Mouse (Mus musculus): ENCODE data around the gene Rassf8. TPM values are rescaled to one million over a fixed set of nuclear protein-coding genes. Genes with fewer than 3 reads are reported as not detected.
A peak's percentile ranks its signal among the peaks of the same experiment; 100 is the strongest.

Gene Rassf8
- polyA plus RNA-seq, 1 experiment from 2014 or later = 3.5 TPM

DNA sequence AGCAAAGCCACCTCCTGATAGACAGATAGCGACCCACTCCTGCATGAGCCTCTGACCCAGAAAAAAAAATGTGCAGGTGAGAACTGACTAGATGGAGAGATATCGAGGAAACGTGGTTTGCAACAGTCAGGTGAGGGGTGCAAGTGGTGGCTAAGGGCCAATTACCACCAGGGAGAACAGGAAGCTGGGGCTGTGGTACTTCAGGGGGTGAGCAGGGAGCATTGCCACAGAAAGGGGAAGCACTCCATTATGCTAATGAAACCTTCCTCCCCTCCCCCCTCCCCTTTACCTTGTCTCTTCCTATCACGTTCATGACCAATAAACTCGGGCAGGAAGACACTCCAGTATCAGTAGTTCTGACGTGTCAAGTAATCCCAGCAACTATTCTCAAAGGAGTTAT, 88.8 kb downstream of the Rassf8 start:
- ATAC-seq (replicated peaks) = no peak
- Histone ChIP-seq H3K36me3 (no peaks in the 10 kb centered on the region), H3K4me3 (no peak overlapping the region), H3K9ac (replicated peaks) (no peak overlapping the region), H3K4me2 (replicated peaks) (no peak overlapping the region), H3K4me1 (peaks cover 13% of the 10 kb centered on the region; the same call in 1 of the 2 replicates), H3K27ac (replicated peaks) (no peak overlapping the region), H3K27me3 (no peaks in the 10 kb centered on the region), H3K9me3 (no peaks in the 10 kb centered on the region)
- 66% methylated on average over 6 of the region's 6 CpGs for WGBS

DNA sequence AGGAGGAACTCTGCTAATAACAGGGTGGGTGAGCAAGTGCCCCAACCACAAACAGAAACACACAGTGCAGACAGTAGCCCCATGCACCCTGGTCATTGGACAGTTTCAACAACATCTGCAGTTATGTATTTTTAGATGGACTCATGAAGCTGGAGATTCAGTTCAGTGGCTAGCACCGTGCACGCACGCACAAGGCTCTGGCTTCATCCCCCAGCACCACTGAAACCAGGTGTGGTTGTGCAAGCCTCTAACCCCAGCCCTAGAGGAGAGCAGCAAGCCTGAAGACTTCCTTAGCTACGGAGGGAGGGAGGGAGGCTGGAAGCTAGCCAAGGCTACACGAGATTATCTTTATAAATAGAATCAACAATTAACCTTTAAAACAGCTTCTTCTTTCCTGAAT, 99.1 kb downstream of the Rassf8 start:
- 60% methylated on average over 5 of the region's 5 CpGs for WGBS
- no peak for ATAC-seq (replicated peaks)

GRCm38 (mm10) chr6:145846076-145846475, 99.5 kb downstream of the Rassf8 start:
- H3K27ac ChIP-seq (replicated peaks) = no peak overlapping the region
- H3K4me2 ChIP-seq (replicated peaks) = no peak overlapping the region
- H3K27me3 ChIP-seq = no peaks in the 10 kb centered on the region
- H3K4me3 ChIP-seq = no peak overlapping the region
- no peaks in the 10 kb centered on the region for H3K4me1 ChIP-seq
- H3K36me3 ChIP-seq = no peaks in the 10 kb centered on the region
- no peak for ATAC-seq (replicated peaks)
- WGBS = 83% methylated on average over 1 of the region's 1 CpGs
- H3K9ac ChIP-seq (replicated peaks) = no peak overlapping the region
- no peaks in the 10 kb centered on the region for H3K9me3 ChIP-seq

More for the DNA sequence above, 99.1 kb downstream of the Rassf8 start:
- H3K27me3 ChIP-seq = no peaks in the 10 kb centered on the region
- H3K4me3 ChIP-seq = no peak overlapping the region
- H3K4me2 ChIP-seq (replicated peaks) = no peak overlapping the region
- H3K36me3 ChIP-seq = no peaks in the 10 kb centered on the region
- no peak overlapping the region for H3K9ac ChIP-seq (replicated peaks)
- H3K4me1 ChIP-seq = no peaks in the 10 kb centered on the region
- no peaks in the 10 kb centered on the region for H3K9me3 ChIP-seq
- H3K27ac ChIP-seq (replicated peaks) = no peak overlapping the region

GRCm38 (mm10) chr6:145846948-145847347, 100.4 kb downstream of the Rassf8 start:
- H3K27ac ChIP-seq (replicated peaks) = no peak overlapping the region
- H3K27me3 ChIP-seq = no peaks in the 10 kb centered on the region
- no peaks in the 10 kb centered on the region for H3K4me1 ChIP-seq
- no peak for ATAC-seq (replicated peaks)
- no peak overlapping the region for H3K4me2 ChIP-seq (replicated peaks)
- 95% methylated on average over 6 of the region's 6 CpGs for WGBS
- no peaks in the 10 kb centered on the region for H3K36me3 ChIP-seq
- H3K9ac ChIP-seq (replicated peaks) = no peak overlapping the region
- no peak overlapping the region for H3K4me3 ChIP-seq
- no peaks in the 10 kb centered on the region for H3K9me3 ChIP-seq

DNA sequence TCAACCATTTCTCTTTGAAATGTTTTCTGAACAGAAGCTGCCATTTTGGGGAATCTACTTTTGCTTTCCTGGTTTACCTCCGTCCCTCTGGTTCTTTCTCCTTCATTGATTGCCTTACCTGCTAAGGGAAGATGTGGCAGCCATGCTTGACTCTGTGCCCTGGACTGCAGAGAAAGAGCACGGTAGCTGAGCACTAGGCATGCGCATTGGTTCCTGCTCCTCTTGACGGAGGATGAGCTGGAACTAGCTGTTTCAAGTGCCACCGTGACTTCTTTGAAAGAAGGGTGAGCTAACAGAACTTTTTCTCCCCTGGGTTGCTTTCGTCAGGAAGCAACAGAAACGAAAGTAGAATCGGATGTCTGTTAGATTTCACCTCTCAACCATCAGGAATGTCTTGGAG, 101.1 kb downstream of the Rassf8 start:
- WGBS = 94% methylated on average over 8 of the region's 8 CpGs

DNA sequence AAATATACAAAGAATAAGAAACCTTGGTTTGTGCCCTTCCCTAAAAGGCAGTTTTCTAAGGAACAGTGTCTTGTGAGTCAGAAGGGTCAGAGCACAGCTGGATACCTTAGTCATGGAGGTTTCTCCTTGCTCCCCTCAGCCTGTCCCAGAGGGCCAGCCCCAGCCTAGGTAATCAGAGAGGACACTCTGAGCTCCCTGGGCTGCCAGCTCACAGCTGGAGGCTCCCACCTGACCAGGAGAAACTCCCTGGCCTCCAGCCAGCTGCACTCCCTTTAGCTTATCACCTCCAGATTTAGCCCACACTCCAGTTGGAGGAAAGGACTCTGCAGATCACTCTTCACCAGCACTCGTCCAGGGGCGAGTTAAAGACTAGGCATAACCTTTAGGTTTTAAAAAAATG, 104.2 kb downstream of the Rassf8 start:
- ATAC-seq (replicated peaks) = no peak
- Histone ChIP-seq H3K27me3 (no peaks in the 10 kb centered on the region), H3K9ac (replicated peaks) (no peak overlapping the region), H3K4me2 (replicated peaks) (no peak overlapping the region), H3K9me3 (no peaks in the 10 kb centered on the region), H3K4me1 (peaks cover 8% of the 10 kb centered on the region), H3K36me3 (no peaks in the 10 kb centered on the region), H3K4me3 (no peak overlapping the region), H3K27ac (replicated peaks) (no peak overlapping the region)
- 59% methylated on average over 2 of the region's 2 CpGs for WGBS

More for the DNA sequence above, 101.1 kb downstream of the Rassf8 start:
- no peak overlapping the region for H3K4me2 ChIP-seq (replicated peaks)
- H3K27me3 ChIP-seq = no peaks in the 10 kb centered on the region
- no peak overlapping the region for H3K4me3 ChIP-seq
- no peaks in the 10 kb centered on the region for H3K36me3 ChIP-seq
- no peak for ATAC-seq (replicated peaks)
- no peak overlapping the region for H3K9ac ChIP-seq (replicated peaks)
- H3K4me1 ChIP-seq = no peaks in the 10 kb centered on the region
- H3K27ac ChIP-seq (replicated peaks) = no peak overlapping the region
- H3K9me3 ChIP-seq = no peaks in the 10 kb centered on the region

DNA sequence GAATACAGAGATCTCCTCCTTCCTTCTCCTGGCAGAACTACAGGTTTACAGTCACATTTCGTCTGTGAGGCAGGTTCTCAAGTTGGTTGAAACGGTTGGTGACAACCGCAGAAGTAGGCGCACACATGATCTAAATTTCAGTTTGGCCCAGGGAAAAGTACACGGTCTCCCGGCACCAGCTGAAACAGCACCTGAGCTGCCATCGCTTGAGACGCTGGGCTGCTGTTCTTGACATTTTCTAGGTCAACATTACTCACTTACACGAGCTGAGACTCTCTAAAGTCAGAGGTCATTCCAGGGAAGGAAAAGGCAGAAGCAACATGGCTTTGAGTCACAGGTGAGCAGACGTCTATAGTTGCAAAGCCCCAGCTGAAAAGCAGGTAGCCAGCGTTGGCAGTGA, 105.4 kb downstream of the Rassf8 start:
- no peak overlapping the region for H3K4me2 ChIP-seq (replicated peaks)
- WGBS = 86% methylated on average over 11 of the region's 11 CpGs
- no peaks in the 10 kb centered on the region for H3K9me3 ChIP-seq
- no peak overlapping the region for H3K4me3 ChIP-seq
- H3K4me1 ChIP-seq = peaks cover 15% of the 10 kb centered on the region
- H3K9ac ChIP-seq (replicated peaks) = no peak overlapping the region
- H3K27ac ChIP-seq (replicated peaks) = no peak overlapping the region
- ATAC-seq (replicated peaks) = no peak
- no peaks in the 10 kb centered on the region for H3K36me3 ChIP-seq
- no peaks in the 10 kb centered on the region for H3K27me3 ChIP-seq

- no peak overlapping the region for H3K9ac ChIP-seq (replicated peaks)
- 94% methylated on average over 7 of the region's 7 CpGs for WGBS
- no peak overlapping the region for H3K27ac ChIP-seq (replicated peaks)
- H3K9me3 ChIP-seq = no peaks in the 10 kb centered on the region
- H3K4me2 ChIP-seq (replicated peaks) = no peak overlapping the region
- peaks cover 15% of the 10 kb centered on the region for H3K4me1 ChIP-seq
- H3K4me3 ChIP-seq = no peak overlapping the region
- ATAC-seq (replicated peaks) = no peak
- 0 out of 2 replicates have a peak, but pooled peaks cover under 1% of the 10 kb centered on the region for H3K27me3 ChIP-seq
- H3K36me3 ChIP-seq = no peaks in the 10 kb centered on the region
Measured at GRCm38 (mm10) chr6:145852708-145853107, 106.2 kb downstream of the Rassf8 start.

DNA sequence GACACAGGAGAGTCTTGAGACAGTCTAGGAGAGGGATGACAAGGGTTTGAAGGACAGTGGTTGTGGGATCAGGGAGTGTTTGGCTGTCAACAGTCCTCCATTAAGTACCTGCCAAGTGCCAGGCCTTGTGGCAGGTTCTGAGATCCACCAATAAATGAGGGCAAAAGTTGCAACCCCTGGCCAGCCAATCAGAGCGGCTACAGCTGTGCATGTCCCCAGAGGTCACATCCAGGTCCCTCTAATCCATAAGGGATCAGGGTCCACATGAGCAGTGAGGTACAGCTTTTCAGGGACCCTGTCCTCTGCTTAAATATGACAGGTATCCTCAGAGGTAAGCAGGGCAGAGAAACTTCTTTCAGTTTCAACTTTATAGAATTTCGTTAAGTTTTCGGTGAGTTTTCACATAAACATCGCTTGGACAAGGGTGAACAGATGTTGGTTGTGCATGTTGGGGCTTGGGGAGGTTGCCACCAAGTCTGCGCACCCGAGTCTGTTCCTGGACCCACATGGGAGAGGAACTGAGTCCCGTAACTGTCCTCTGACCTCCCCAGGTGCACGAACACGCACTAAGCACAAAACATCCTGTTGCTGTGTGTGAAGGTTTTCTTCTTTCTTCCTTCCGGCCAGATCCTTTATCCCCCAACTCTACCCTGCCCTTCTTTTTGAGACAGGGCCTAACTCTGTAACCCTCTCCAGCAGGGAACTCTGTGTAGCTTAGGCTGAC, 107.0 kb downstream of the Rassf8 start:
- Histone ChIP-seq H3K36me3 (no peaks in the 10 kb centered on the region), H3K9me3 (no peaks in the 10 kb centered on the region), H3K4me3 (no peak overlapping the region), H3K27me3 (0 out of 2 replicates have a peak, but pooled peaks cover 4% of the 10 kb centered on the region), H3K4me1 (peaks cover 15% of the 10 kb centered on the region), H3K4me2 (replicated peaks) (no peak overlapping the region), H3K9ac (replicated peaks) (no peak overlapping the region), H3K27ac (replicated peaks) (no peak overlapping the region)
- WGBS = 88% methylated on average over 10 of the region's 10 CpGs
- ATAC-seq (replicated peaks) = no peak

GRCm38 (mm10) chr6:145854756-145855155, 108.2 kb downstream of the Rassf8 start:
- 0 out of 2 replicates have a peak, but pooled peaks cover 4% of the 10 kb centered on the region for H3K27me3 ChIP-seq
- H3K9ac ChIP-seq (replicated peaks) = no peak overlapping the region
- no peak overlapping the region for H3K27ac ChIP-seq (replicated peaks)
- H3K4me2 ChIP-seq (replicated peaks) = no peak overlapping the region
- 52% methylated on average over 5 of the region's 5 CpGs for WGBS
- no peaks in the 10 kb centered on the region for H3K9me3 ChIP-seq
- no peak overlapping the region for H3K4me3 ChIP-seq
- H3K4me1 ChIP-seq = peaks cover 15% of the 10 kb centered on the region
- ATAC-seq (replicated peaks) = no peak
- no peaks in the 10 kb centered on the region for H3K36me3 ChIP-seq

GRCm38 (mm10) chr6:145855720-145856551, 109.4 kb downstream of the Rassf8 start:
- Histone ChIP-seq H3K9ac (replicated peaks) (peak overlapping the region; percentile 40; the same call in 1 of the 2 replicates), H3K4me1 (peaks cover 15% of the 10 kb centered on the region), H3K36me3 (no peaks in the 10 kb centered on the region), H3K27ac (replicated peaks) (peak overlapping the region; percentile 36), H3K9me3 (no peaks in the 10 kb centered on the region), H3K27me3 (0 out of 2 replicates have a peak, but pooled peaks cover 8% of the 10 kb centered on the region), H3K4me2 (replicated peaks) (peak overlapping the region; percentile 53), H3K4me3 (peak overlapping the region; percentile 30)
- ATAC-seq (replicated peaks) = peak; percentile 92
- WGBS = 3% methylated on average over 28 of the region's 28 CpGs

GRCm38 (mm10) chr6:145857428-145857827, 110.9 kb downstream of the Rassf8 start:
- 92% methylated on average over 7 of the region's 7 CpGs for WGBS
- peaks cover 15% of the 10 kb centered on the region for H3K4me1 ChIP-seq
- ATAC-seq (replicated peaks) = no peak

More at GRCm38 (mm10) chr6:145857428-145857827, 110.9 kb downstream of the Rassf8 start:
- Histone ChIP-seq H3K4me2 (replicated peaks) (no peak overlapping the region), H3K27ac (replicated peaks) (no peak overlapping the region), H3K9ac (replicated peaks) (no peak overlapping the region), H3K9me3 (no peaks in the 10 kb centered on the region), H3K27me3 (peaks cover 13% of the 10 kb centered on the region), H3K4me3 (no peak overlapping the region), H3K36me3 (no peaks in the 10 kb centered on the region)
